Mouse (Mus musculus): ENCODE measurements around the gene Pla2g6.

Pla2g6 gene

DNA sequence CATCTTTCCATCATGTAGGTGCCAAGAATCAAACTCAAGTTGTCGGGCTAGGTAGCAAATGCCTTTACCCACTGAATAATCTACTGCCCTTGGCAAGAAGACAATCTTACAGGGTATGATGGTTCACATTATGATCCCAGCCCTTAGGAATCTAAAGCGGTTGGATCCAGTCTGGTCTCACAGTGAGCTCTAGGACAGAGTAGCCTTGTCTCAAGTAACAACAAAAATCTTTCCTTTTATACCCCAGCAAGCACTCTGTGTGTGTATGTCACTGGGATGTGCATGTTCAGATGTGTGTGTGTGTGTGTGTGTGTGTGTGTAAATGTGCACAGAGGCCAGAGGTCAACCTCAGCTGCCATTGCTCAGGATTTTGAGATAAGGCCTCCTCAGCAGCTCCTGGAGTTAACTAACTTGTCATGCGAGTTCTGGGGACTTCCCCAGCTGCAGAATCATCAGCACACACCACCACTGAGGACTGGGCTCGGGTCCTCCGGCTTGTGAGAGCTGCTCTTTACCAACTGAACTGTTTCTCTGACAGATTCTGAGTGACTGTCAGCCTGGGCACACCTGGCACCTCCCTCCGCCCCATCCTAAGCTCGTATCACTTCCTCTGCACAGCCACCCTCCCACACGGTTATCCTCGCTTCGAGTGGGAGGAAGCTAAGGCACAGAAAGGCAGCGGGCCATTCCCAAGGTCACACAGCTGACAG, 5.8 kb downstream of the Pla2g6 start:
- no peak for DNase-seq

DNA sequence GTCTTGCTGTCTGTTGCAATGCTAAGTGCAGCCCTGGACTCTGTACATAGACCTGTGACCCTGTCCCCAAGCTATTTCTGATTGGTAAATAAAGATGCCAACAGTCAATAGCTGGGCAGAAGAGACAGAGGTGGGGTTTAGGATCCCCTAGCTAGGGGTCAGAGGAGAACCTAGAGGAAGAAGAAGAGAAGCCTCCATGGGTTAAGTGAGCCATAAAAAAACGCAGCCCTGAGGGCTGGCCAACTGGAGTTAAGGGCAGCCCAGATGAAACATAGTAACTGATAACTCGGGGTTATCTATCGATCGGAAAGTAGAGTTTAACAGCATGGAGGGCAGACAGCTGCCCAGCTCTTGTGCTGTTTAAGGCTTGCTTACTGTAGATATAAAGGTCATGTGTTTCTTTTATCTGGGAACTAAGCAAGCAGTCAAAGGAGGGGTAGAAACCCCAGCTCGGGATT, 6.4 kb downstream of the Pla2g6 start:
- DNase-seq: no peak

DNA sequence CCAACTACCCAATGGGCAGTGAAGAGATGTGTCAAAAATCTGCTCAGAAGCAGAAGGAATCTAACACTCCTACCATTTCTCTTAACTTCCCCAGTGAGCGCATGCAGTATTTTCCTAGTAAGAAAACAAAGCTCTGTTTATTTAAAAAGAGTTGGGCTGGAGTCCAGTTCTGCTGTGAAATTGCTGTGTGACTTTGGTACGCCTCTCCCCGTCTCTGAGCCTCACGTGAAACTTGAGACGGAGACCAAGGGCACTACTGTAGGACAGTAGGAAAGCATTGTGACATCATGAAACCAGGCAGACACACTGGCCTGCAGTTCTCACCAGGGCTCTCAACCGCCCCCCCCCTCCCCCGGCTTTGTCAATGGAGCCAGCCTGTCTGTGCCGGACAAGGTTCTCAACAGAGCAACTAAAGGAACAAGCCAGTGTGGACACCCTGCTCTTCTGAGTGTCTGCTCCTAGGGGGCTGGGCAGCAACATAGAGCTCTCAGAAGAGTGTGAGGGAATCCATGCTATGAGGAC, 14.3 kb downstream of the Pla2g6 start:
- no peak for DNase-seq

DNA sequence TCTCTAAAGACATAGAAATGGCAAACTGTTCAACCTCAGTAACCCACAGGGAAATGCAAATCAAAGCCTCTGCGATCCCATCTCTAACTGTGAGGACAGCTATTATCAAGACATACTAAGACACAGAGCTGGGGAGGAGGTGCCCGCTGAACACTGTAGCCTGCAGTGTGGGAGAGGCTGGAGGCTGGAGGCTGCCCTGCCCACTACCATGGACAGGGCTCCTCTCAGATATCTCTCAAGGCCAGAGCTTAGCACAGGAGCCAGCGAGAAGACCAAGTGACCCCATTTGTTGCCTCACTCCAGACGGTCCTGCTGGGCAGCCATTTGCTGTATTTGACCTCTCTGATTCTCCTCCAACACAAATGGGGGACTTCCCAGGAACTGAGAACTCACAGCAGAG, 20.3 kb downstream of the Pla2g6 start:
- peak in 1 of 2 experiments; percentile 9 for DNase-seq

DNA sequence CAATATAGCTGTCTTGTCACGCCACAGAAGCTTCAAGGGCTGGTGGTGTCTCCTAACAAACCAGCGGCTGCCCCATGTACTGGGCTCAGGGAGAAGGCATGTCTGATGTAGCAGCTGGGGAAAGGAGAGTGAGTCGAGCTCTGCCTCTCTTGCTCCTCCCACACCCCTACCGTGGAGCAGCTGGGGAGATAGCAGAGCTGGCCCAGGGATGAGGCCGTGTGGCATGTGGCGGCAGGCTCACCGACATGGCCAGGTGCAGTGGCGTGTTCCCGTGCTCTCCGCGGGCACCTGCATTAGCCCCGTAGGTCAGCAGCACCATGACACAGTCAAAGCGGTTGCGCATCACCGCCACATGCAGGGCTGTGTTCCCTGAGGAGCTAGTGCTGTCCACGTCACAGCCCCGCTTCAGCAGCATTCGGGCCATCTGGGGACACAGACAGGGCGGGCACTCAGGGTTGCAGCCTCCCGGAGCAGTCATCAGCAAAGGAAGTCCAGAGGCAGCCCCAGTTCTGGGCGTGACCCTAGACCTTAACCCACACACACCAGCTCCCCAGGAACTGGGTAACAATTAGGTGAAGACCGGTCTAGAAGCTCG, 22.1 kb downstream of the Pla2g6 start:
- DNase-seq: no peak

DNA sequence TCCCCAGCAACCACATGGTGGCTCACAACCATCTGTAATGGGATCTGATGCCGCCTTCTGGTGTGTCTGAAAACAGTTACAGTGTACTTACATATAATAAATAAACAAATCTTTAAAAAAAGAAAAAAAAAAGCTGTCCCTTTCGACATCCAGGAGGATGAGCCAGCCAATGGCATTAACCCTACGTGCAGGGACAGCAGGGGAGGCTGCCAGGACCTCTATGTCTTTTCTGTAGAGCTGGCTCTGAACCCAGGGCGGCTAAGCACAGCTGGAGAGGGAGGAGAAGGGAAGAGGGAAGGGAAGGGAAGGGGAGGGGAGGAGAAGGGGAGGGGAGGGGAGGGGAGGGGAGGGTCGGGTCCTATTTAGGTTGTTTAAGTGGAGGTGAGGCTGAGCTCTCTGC, 23.4 kb downstream of the Pla2g6 start:
- no peak for DNase-seq

DNA sequence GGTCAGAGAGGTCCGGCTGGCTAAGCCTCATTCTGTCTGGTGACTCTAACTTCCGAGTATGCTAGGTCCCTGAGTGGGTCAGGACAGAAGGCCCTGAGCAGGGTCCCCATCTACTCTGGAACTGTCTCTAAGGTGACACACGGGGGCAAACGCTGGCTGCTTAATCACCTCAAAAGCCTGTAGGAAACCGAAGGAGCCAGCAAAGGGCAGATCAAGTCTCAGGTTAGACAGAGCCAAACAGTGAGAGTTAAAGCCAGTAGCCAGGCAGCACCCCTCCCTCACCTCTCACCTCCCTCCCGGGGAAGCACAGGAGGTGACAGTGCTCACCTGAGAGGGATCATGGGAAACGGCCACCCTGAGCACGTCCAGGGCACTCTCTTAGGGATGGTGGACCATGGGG, 24.5 kb downstream of the Pla2g6 start:
- no peak for DNase-seq

DNA sequence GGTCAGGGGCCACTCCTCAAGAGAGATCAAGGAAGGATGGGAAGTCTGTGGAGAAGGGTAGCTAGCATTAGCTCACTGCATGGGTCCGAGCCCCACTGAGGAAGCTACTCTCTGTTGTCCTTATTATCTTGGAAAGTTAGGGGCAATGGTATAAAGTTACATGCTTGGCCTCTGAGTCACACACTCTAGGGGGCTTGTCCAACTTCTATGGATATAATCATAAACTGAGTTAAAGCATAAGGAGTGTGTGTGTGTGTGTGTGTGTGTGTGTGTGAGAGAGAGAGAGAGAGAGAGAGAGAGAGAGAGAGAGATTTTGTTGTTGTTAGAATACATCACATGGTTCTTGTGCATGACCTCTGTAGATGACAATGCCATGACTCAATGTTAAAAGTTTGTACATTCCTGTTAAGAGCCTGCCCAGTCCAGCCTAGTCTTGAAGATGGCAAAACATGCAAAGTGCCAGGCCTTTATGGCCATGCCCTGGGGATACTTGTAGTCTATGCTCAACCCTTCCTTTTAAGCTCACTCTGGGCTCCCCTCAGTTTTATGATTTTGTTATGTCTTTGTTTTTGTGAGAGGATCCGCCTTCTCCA, 28.5 kb downstream of the Pla2g6 start:
- DNase-seq: no peak

DNA sequence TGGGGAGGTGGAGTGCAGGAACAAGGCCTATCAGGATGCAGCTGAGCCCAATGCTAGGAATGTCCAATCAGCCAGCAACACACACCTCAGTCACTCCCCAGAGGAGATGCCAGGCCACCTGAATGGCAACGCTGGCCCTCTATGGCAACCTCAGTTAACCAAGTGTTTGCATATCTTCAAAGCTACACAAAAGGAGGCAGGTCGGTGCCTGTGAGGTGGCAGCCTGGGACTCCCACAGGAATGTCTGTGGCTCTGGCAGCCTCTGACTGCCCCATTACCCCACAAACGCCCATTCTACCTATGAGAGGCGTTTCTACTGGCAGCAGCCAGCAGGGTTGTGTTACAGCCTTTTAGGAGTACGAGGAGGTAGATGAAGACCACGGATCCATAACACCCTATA, 29.6 kb downstream of the Pla2g6 start:
- no peak for DNase-seq

DNA sequence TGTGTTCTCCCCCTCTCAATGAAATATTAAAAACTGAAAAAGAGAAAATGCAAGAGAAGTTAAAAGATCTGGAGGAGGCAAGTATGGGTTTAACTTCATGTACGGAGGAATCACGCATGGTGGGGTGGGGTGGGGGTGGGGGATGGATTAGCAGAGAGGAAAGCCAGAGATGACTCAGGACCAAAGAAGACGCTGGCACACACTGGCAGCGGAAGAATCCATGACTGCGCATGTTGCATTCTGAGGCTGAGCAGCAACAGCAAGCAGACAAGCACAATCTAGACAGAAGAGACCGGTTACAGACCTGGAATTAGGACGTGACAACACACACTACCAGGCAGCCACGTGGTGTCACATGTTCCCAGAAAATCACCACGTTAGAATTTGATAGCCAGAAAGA, 35.4 kb downstream of the Pla2g6 start:
- DNase-seq: no peak

DNA sequence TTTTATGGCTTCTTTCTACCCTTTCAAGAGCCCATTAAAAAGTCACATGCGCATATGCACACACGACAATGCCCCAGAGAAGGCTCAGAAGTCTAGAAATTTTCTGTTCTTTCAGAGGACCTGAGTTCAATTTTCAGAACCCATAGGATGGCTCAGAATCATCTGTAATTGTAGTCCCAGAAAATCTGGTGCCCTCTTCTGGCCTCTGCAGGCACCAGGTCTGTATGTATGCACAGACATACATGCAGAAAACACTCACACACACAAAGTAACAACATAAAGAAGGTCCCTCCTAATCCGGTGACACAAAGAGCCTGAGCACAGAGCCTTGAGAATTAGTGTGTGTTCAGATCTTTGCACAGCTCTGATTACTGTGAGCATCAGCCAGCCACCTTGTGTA, 37.9 kb downstream of the Pla2g6 start:
- no peak for DNase-seq

DNA sequence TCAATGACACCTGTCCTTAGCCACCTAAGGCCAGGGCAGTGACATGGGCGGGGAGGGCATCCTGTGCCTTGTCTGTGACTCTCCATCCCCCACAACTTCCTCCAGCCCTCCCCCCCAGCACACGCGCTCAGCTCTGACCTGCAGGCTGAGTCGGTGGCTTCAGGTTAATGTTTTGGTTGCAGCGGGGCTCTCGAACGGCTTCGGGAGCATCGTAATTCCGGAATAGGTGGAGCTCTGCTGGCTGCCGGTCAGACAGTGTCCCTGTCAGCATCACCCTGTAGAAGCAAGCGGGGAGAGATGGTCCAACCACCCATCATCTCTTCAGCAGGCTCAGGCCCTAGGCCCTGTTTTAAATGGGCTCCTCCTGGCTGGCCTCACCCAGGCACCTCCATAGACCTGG, 38.7 kb downstream of the Pla2g6 start:
- no peak for DNase-seq

DNA sequence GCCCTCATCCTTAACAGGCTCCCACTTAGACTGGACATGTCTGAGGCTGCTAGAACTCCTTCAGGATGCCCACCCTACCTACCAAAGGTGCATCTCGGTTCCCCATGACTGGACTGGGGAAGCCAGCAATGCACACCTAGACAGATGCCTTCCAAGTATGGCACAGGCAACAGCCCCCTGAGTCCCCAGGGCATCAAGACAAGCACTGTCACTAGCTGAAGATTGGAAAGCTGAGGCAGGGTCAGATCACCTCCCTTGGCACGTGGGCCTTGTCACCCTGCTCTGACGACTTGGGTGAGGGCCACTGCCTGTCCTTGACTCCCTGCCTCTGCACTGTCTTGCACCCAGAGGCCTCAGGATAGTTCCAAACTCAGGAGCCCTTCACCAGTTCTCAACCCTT, 39.8 kb downstream of the Pla2g6 start:
- no peak for DNase-seq

DNA sequence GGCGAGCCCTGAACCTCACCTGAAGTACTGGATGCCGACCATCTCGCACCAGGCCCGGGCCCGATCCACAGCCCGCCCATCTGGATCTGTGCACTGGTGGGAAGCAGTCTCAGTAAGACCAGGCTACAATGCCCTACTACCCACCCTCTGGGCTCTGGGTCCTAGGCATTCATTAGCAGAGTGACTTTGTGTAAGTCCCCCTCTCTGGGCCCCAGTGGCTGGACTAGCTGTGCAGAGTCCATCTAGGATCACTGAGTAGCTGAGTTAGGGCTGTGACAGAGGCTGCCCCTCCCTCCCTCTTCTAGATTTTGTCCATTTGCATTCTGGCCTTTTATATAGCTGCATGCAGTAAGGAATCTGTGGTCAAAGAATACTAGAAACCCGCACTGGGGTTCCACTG, 41.1 kb downstream of the Pla2g6 start:
- DNase-seq: no peak

DNA sequence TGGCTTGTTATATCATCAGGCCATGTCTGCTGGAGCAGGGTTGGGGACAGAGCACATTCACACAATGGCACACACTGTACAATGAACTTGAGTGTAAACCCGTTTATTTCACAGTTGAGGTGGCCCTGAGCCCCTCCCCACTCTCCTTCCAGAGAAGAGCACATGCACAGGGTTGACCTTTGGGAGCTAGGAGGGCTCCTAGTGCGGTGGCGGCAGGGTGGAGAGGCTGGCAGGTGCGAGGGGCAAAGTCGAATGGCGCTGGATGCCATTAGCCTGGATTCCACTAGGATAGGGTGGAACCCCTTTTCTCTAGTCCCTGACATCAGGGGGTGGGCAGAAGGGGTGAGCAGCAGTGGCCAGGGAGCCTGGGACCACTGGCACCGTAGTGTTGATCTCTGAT, 42.0 kb downstream of the Pla2g6 start:
- DNase-seq: no peak

DNA sequence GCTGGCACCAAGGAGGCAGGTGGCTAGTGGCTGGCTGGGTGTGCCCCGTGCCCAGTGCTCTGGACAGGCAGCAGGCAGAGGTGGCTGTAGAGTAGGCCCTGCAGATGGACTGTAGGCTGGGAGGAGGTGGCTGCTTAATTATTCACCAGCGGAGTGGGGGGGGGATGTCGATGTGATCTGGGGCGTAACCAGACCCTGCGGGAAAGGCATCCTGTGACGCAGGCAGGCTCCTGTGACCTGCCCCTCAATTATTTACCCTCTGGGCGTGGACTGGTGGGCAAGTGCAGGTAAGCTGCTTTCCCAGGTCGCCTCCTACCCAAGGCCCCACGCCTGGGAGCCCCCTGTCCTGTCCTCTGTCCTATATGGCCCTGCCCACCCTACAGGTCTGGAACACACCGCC, 42.8 kb downstream of the Pla2g6 start, which contains the start of gene Baiap2l2:
Gene Baiap2l2, minus strand, starts transcription at position 139 of the 400 bp plus-strand sequence.
- no peak for DNase-seq

DNA sequence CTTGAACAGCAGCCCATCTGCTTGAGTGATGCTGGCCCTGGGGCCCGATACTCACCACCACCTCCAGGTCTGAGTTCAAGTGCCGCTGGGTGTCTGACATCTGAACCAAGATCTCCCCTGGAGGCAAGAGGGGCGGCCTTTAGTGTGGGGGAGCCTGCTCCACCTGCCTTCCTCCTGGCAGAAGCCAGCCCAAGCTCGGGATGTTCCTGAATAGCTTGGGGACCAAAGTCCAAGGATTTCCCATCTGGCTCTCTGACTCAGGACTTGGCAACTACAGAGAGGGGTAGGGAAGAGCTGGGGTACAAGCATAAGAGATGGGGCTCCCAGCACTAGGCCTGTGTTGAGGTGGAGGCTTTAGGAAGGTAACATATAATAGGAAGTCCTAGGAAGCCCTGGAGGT, 44.8 kb downstream of the Pla2g6 start:
- DNase-seq: no peak

DNA sequence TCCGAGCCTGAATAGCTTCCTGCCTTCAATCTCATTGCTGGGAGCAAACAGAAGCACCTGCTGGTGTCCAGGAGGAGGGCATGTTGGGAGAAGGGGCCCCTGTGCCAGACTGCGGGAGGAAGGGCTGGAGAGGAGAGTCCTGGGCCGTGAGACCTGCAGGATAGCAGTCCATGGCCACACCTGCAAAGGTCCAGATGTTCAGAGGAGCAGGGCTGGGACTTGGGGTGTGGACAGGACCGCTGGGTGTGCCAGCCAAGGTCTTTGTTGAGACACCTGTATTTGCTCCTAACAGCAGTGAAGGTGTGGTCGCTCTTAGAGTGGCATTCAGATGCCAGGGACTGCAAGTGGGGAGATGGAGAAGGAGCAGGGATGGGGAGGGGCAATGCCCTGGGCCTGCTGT, 45.8 kb downstream of the Pla2g6 start:
- no peak for DNase-seq

DNA sequence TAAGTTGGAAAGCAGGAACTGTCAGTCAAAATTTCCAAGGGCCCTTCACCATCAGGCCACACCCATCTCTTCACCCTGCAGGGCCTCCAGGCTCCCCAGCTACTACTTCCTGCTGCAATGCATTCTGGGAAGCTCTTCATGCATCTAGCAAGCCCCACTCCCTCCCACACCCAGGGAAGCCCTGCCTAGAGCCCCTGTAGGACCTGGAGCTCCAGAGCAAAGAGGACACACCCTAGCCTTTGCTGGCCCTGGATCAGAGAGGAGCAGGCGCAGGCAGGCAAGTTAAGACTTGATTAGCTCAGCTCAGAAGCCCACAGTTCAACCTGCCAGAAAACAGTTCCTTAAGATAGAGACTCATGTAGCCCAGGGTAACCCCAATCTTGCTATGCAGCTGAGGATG, 46.8 kb downstream of the Pla2g6 start:
- no peak for DNase-seq

DNA sequence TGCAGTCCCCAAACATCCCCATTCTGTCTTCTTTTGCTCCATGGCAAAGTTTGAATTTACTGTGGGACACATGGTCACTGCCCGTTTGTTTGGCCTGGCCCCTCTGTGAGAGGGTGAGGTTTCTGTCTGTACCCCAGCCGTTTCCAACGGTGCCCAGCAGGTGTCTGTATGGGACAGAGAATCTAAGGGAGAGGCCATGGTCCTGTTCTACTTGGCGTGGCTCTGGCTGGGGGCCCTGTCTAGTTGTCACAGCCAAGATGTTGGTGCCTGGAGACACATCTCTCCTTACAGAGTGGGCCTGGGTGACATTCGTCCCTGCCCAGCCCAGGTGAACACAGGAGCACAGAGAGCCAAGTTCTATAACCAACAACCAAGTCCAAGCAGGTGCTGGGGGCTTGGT, 47.3 kb downstream of the Pla2g6 start:
- no peak for DNase-seq

DNA sequence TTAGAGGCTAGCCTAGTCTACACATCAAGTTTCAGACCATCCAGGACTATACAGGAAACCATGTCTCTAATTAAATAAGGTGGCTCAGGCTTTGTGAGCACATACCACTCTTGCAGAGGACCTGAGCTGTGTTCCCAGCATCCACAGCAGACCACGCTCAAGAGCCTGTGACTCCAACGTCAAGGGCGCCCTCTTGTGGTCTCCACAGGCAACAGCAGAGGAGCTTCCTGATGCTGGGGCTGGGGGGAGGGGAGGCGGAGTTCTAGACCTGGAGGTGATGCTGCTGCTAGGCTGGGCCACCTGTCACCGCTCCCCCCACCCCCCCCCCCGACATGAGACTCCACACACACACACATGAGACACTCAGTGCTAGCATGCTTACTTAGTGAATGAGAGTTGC, 48.0 kb downstream of the Pla2g6 start:
- DNase-seq: no peak

DNA sequence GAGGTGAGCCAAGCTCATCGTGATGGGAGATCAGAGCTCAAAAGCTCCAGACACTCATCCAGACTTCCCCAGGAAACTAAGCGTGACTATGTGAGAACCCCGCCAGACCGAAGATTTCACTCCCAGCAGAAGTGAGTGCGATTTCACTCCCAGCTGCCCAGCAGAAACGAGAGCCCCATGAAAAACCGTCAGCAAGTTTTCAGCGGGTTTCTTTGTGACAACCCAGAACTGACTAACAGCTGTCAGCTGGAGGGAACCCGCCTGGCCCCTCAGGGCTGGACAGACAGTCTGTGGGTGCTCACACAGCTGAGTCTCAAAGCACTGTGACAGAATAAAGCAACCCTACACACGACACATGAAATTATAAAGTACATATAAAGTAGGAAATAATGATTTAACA, 50.5 kb downstream of the Pla2g6 start:
- no peak for DNase-seq

DNA sequence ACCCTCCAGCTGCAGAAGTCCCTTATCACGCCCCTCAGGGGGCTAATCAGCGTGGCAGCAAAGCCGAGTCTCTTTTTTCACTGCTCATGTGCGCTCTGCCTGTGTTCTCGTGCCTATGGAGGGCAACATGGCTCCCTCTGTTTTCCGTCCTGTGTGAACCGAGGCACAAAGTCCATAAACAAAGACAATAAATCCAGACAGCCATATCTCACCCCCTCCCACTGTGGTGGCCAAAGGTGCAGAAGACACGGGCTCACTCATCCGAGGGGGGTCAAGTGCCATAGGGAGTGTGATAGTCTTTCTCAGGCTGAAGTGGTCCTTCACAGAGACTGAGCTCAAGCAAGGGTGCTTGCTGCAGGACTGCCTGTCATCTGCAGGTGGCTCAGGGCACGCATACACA, 55.2 kb downstream of the Pla2g6 start:
- DNase-seq: no peak

DNA sequence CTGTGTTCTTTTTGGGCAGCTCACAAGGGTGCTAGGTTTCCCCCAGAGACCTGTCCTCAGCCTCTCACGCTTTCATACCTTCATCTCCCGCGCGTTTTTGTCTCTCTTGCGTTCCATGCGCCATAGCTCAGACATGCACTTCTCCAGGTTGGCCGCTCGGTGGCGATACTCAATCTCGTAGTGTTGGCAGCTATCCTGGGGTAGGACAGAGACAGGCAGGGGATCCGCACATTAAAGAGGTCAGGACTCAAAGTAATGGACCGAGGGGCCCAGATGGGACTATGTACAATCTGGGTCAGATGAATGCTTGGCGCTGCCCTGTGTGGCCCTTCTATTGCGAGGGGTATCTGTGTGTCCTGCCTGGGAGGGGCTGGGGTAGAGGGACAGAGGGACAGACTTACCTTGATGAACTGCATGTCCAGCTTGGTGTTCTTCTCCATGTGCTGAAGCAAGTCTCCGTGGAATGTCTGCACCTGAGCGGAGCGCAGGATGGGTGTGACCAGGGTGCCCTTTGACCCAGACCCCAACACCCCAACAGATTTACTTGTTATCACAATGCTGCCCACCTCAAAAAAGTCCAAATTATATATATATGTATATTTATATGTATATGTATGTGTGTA, 57.0 kb downstream of the Pla2g6 start:
- no peak for DNase-seq

All from cerebellum, adult 18-20 months (tissue).